Mouse (Mus musculus) kidney, embryonic 16.5 days (tissue): ENCODE data around the gene Mrgprh. TPM values are rescaled to one million over a fixed set of nuclear protein-coding genes. Genes with fewer than 3 reads are reported as not detected.
A peak's percentile ranks its signal among the peaks of the same experiment; 100 is the strongest.

ENCODE experiments used
- ATAC-seq: fragments of 200-750 bp; cut with Nextera tagmentation; 2 replicates; pipeline ENCODE4 v1.8.0; 2017; ENCODE audit warnings: moderate TSS enrichment; ENCODE audit not compliant: low FRiP score, low TSS enrichment
- H3K27ac ChIP-seq: fragments of 300-500 bp; sonication (generic); 2 replicates; pipeline ENCODE4 v1.5.1; 2014; ENCODE audit warnings: low read length
- H3K27me3 ChIP-seq: fragments of 300-500 bp; sonication (generic); 2 replicates; pipeline ENCODE4 v1.6.1; 2014; ENCODE audit warnings: low read length, control low read depth, mixed read lengths; ENCODE audit not compliant: insufficient read depth
- H3K36me3 ChIP-seq: fragments of 300-500 bp; sonication (generic); 2 replicates; pipeline ENCODE4 v1.6.1; 2014; ENCODE audit warnings: low read length, control low read depth, mixed read lengths; ENCODE audit not compliant: insufficient read depth
- H3K4me1 ChIP-seq: fragments of 300-500 bp; sonication (generic); 2 replicates; pipeline ENCODE4 v1.6.1; 2014; ENCODE audit warnings: low read length, control low read depth, mixed read lengths; ENCODE audit not compliant: insufficient read depth
- H3K4me2 ChIP-seq: fragments of 300-500 bp; sonication (generic); replicated peaks from 2 replicates; pipeline ENCODE4 v1.6.1; 2014; ENCODE audit warnings: low read depth, low read length
- H3K4me3 ChIP-seq: fragments of 300-500 bp; sonication (generic); 2 replicates; pipeline ENCODE4 v1.5.1; 2014; ENCODE audit warnings: mild to moderate bottlenecking, low read length
- H3K9ac ChIP-seq: fragments of 300-500 bp; sonication (generic); replicated peaks from 2 replicates; pipeline ENCODE4 v1.6.1; 2014; ENCODE audit warnings: low read length
- H3K9me3 ChIP-seq: fragments of 300-500 bp; sonication (generic); 2 replicates; pipeline ENCODE4 v1.6.1; 2016; ENCODE audit warnings: low read length, control low read depth
- WGBS: fragments of 180-500 bp; shearing (Covaris S2); extraction: QIAGEN DNeasy Blood & Tissue Kit; methylation state at CpG from one replicate; pipeline ENCODE4 v1.1.7; 2014; 5-methylcytosine and 5-hydroxymethylcytosine counted together
- polyA plus RNA-seq: library from polyadenylated mRNA; unstranded; fragments of >200 nt; fragmentation: Nextera tagmentation; extraction: Ambion mirVana; gene quantifications from 2 replicates; pipeline ENCODE4 v1.2.1, GENCODE M21; 2015

Mrgprh gene
- polyA plus RNA-seq, 1 experiment from 2014 or later: not detected

DNA sequence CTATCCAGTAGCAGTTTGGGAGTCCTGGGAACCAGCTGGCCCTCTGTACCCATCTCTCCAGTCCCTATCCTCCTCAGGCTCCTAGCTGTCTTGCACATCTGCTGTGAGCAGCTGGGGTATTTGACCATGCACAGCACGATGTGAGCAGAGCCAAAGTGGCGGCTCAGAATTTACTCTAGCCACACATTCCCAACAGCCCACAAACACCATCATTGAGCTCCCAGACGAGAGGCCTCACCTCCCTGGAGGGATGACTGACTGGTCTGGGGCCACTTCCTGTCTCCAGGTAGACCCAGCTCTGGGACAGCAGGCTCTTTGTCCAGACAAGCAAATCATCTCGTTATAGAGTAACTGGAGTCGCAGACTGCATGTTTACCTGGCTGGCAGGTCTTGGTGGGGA is 30.0 kb upstream of the Mrgprh start:
- Histone ChIP-seq H3K4me1 (peaks cover 7% of the 10 kb centered on the region), H3K9ac (no peak overlapping the region; the same call in 1 of the 2 replicates), H3K4me3 (no peak overlapping the region), H3K36me3 (no peaks in the 10 kb centered on the region), H3K27ac (no peak overlapping the region; the same call in 1 of the 2 replicates), H3K9me3 (no peaks in the 10 kb centered on the region), H3K27me3 (no peaks in the 10 kb centered on the region), H3K4me2 (0 out of 2 replicates have a peak overlapping the region, but pooled peaks have one; percentile 21)
- ATAC-seq: peak; percentile 75; the same call in 1 of the 2 replicates
- WGBS: 30% methylated on average over 5 of the region's 5 CpGs

DNA sequence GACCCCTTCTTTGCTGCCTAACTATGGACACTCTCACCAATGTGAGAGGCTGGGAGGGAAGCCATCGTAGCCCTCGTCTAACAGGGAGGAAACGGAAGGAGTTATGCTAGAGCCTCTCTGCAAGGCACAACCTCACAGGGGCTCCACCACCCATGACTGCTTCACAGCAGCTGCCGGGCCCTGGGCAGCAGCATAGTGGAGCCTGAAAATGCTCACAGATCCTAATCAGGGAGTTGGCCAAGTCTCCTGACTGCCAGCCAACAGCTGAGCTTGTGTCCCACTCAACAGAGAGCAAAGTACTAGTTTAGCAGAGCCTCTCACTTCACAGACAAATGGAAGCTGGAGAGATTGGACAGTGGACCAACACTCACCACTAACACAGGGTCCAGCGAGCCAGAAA is 29.4 kb upstream of the Mrgprh start:
- H3K36me3 ChIP-seq: no peaks in the 10 kb centered on the region
- H3K27ac ChIP-seq: peak overlapping the region; percentile 52; the same call in 1 of the 2 replicates
- peak; percentile 69; the same call in 1 of the 2 replicates for ATAC-seq
- H3K4me1 ChIP-seq: peaks cover 7% of the 10 kb centered on the region
- H3K9ac ChIP-seq: no peak overlapping the region
- H3K4me2 ChIP-seq: no peak overlapping the region
- H3K27me3 ChIP-seq: no peaks in the 10 kb centered on the region
- no peaks in the 10 kb centered on the region for H3K9me3 ChIP-seq
- 68% methylated on average over 5 of the region's 5 CpGs for WGBS
- H3K4me3 ChIP-seq: no peak overlapping the region

DNA sequence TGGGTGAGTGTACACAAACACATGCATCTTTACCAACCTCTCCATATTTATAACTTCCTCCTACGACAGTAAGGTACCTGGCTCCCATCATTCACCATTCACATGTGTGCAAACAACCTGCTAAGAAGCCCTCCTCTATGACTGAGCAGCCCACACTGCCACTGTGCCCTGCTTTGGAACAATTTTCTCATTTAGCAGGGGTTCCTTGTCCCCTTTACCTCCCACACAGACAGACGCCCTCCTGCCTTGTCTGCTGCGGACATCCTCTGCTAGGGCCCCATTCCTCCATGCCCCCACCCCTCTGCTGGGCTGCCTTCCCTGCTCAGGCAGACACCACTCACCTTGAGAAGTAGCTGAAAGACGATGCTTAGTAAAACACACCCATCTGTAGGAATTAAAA is 28.1 kb upstream of the Mrgprh start:
- no peaks in the 10 kb centered on the region for H3K9me3 ChIP-seq
- no peaks in the 10 kb centered on the region for H3K27me3 ChIP-seq
- no peaks in the 10 kb centered on the region for H3K36me3 ChIP-seq
- no peak overlapping the region for H3K4me3 ChIP-seq
- no peak overlapping the region for H3K27ac ChIP-seq
- WGBS: 48% methylated on average over 4 of the region's 4 CpGs
- no peak overlapping the region for H3K9ac ChIP-seq
- ATAC-seq: no peak
- H3K4me2 ChIP-seq: no peak overlapping the region
- peaks cover 7% of the 10 kb centered on the region for H3K4me1 ChIP-seq

DNA sequence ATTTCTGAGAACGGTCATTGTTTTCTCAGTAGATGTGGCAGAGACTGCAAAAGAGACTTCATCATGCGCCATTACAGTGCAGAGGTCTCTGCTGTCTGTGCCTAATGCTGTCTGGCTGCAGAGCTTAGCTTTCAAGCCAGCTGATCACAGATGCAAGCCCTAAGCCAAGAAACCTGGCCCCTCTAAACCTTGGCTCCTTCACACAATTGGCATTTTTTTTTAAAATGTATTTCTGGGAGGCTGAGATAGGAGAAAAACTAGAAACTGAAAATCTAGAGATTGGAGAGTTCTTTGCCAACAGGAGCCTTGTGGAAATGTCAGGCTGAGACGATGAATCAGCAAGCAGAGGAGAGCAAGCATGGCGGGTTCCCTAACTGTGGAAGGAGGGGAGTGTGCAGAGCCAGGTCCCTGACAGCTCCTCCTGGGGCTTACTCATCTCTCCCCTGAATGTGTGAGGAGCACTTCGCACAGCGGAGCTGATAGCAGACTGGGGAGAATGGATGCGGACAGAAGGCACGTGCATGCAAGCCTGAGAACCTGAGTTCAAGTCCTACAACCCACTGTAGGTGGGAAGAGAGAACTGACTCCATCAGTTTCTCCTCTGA is 26.0 kb upstream of the Mrgprh start:
- H3K4me1 ChIP-seq: peaks cover 7% of the 10 kb centered on the region
- 84% methylated on average over 8 of the region's 8 CpGs for WGBS
- no peak overlapping the region for H3K4me2 ChIP-seq
- H3K9me3 ChIP-seq: no peaks in the 10 kb centered on the region
- no peaks in the 10 kb centered on the region for H3K36me3 ChIP-seq
- no peak overlapping the region for H3K9ac ChIP-seq
- no peak overlapping the region for H3K27ac ChIP-seq
- H3K27me3 ChIP-seq: no peaks in the 10 kb centered on the region
- no peak for ATAC-seq
- H3K4me3 ChIP-seq: no peak overlapping the region

DNA sequence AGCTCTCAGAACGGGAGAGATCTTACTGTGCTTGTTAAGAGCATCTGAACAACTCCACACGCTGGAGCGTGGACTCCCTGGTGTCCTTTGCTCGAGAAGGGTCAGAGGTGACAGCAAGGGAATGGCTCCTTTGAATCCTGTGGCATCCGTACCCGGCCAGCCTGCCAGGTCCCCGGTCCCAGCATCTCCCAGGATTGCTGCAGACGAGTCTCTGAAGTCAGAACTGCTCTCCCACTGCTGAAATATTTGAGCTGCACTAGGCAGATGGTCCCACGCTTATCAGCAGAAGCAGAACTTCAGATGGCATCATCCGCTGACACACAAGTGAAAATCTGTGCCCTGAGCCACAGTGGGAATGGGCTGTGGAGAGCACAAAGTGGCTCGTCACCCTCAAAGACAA is 24.1 kb upstream of the Mrgprh start:
- ATAC-seq: no peak
- Histone ChIP-seq H3K4me1 (no peaks in the 10 kb centered on the region), H3K4me2 (no peak overlapping the region), H3K27ac (no peak overlapping the region), H3K9me3 (no peaks in the 10 kb centered on the region), H3K27me3 (no peaks in the 10 kb centered on the region), H3K36me3 (no peaks in the 10 kb centered on the region), H3K9ac (no peak overlapping the region), H3K4me3 (no peak overlapping the region)
- 69% methylated on average over 11 of the region's 11 CpGs for WGBS

DNA sequence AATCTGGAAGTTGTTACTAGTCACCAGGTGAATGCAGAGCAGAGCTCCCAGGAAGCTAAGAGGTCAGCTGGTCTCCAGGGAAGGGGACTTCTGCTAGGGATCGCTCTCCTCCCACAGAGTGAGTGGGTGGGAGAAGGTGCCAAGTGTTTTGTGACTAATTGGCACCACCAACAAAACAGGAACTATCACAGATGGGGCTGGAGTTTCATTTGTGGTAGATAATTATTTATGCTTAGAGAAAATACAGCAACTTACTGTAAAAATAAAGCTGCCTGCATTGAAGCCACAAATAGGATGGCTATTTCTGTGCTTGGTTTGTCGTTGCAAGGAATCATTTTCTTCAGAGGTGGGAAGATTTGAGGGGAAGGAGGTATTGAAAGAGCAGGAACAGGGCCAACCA is 22.0 kb upstream of the Mrgprh start:
- Histone ChIP-seq H3K27me3 (no peaks in the 10 kb centered on the region), H3K9me3 (no peaks in the 10 kb centered on the region)
- WGBS: 76% methylated on average over 2 of the region's 2 CpGs

DNA sequence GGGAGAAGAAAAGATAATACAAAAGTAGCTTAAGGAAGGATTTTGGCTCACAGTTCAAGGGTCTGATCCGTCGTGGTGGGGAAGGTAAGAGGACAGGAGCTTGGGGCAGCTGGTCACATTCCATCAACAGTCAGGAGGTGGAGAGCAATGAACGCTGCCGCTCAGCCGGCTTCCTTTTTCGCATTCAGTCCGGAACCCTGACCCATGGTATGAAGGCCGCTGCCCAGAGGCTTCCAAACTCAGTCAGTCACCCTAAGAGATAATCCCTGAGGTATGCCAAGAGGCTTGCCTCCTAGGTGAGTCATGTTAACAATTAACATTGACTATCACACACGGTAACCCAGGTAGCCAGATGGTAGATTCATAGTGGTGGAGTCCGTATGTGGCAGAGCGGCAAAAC is 21.4 kb upstream of the Mrgprh start:
- H3K36me3 ChIP-seq: no peaks in the 10 kb centered on the region
- no peak overlapping the region for H3K9ac ChIP-seq
- no peaks in the 10 kb centered on the region for H3K4me1 ChIP-seq
- H3K4me3 ChIP-seq: no peak overlapping the region
- H3K27ac ChIP-seq: no peak overlapping the region
- ATAC-seq: no peak
- no peak overlapping the region for H3K4me2 ChIP-seq
- no peaks in the 10 kb centered on the region for H3K27me3 ChIP-seq
- H3K9me3 ChIP-seq: no peaks in the 10 kb centered on the region
- WGBS: 94% methylated on average over 11 of the region's 11 CpGs

More for the DNA sequence above, 22.0 kb upstream of the Mrgprh start:
- Histone ChIP-seq H3K4me3 (no peak overlapping the region), H3K36me3 (no peaks in the 10 kb centered on the region), H3K9ac (no peak overlapping the region), H3K4me2 (no peak overlapping the region), H3K4me1 (no peaks in the 10 kb centered on the region), H3K27ac (no peak overlapping the region)
- no peak for ATAC-seq

DNA sequence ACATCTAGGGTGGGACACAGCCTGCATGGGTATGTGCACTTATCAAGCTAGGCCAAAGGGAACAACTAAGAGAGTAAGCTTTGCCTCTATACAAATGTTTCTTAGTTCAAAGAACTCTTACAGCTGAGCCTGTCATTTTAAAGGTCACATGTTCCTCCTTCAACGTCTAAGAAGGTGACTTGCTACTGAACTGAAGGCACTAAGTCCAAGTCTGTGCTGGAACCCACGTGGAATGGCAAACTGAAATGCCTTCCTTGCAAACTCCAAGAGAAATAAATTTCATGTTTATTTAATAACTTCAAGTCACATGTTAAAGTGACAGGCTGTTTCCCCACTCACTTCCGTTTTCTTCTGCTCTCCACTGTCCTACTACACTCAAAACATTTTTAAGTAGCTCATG is 18.4 kb upstream of the Mrgprh start:
- no peak overlapping the region for H3K4me2 ChIP-seq
- ATAC-seq: no peak
- no peaks in the 10 kb centered on the region for H3K36me3 ChIP-seq
- no peak overlapping the region for H3K27ac ChIP-seq
- no peak overlapping the region for H3K4me3 ChIP-seq
- H3K9ac ChIP-seq: no peak overlapping the region
- no peaks in the 10 kb centered on the region for H3K4me1 ChIP-seq
- WGBS: 43% methylated on average over 3 of the region's 3 CpGs
- no peaks in the 10 kb centered on the region for H3K27me3 ChIP-seq
- H3K9me3 ChIP-seq: no peaks in the 10 kb centered on the region

DNA sequence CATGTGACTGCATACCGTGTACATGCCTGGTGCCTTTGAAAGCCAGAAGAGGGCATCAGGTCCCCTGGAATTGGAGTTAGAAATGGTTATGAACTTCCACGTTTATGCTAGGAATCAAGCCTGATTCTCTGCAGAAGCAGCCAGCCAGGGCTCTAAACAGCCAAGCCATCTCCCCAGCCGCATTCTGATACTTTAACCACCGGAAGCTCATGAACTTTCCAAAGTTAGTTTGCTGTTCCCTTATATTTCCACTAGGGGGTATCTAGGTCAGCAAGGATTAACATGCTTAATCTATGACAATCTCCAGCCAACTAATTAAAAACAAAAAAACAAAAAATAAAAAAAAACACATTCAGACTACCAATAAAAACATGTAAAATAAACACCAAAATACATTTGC is 17.8 kb upstream of the Mrgprh start:
- Histone ChIP-seq H3K4me3 (no peak overlapping the region), H3K9ac (no peak overlapping the region), H3K4me1 (no peaks in the 10 kb centered on the region), H3K36me3 (no peaks in the 10 kb centered on the region), H3K27me3 (no peaks in the 10 kb centered on the region), H3K9me3 (no peaks in the 10 kb centered on the region), H3K27ac (no peak overlapping the region), H3K4me2 (no peak overlapping the region)
- no peak for ATAC-seq
- 41% methylated on average over 4 of the region's 4 CpGs for whole genome bisulfite sequencing

DNA sequence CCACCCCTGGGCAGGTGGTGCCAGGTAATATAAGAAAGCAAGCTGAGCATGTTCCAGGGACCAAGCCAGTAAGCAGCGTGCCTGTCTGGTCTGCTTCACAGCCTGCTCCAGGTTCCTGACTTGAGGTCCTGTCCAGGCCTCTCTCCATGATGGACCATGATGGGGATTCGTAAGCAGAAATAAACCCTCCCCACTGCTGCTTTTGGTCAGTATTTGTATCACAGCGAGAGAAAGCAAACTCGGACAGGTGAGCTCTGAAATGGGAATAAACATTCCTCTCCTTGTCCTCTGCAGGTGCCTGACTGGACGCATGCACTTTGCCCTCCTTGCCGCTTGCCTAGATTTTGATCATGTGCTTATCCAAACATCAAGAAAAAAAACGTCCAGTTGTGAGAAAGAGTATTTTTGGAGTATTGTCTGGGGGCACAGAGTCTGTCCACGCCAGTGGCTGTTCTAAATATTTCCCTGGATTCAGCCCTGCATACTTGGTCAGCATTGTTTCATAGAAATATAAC is 16.8 kb upstream of the Mrgprh start:
- no peak overlapping the region for H3K4me3 ChIP-seq
- ATAC-seq: no peak
- no peaks in the 10 kb centered on the region for H3K9me3 ChIP-seq
- H3K9ac ChIP-seq: no peak overlapping the region
- 78% methylated on average over 8 of the region's 8 CpGs for WGBS
- no peak overlapping the region for H3K27ac ChIP-seq
- no peaks in the 10 kb centered on the region for H3K27me3 ChIP-seq
- H3K4me2 ChIP-seq: no peak overlapping the region
- no peaks in the 10 kb centered on the region for H3K36me3 ChIP-seq
- H3K4me1 ChIP-seq: no peaks in the 10 kb centered on the region
